Mouse (Mus musculus) WW6 (cell line): Measurements from ENCODE around the gene Cyp2d12.
"Not testable (repeated sequence)": the region's sequence is repeated elsewhere in the genome, so short reads cannot be mapped to it uniquely, and the experiment has no call there.

ENCODE experiments used
- DNase-seq: peaks from one replicate; pipeline ENCODE4 v3.0.0-alpha.2; 2013; ENCODE audit warnings: low read depth, low spot score

The Cyp2d12 gene

DNA sequence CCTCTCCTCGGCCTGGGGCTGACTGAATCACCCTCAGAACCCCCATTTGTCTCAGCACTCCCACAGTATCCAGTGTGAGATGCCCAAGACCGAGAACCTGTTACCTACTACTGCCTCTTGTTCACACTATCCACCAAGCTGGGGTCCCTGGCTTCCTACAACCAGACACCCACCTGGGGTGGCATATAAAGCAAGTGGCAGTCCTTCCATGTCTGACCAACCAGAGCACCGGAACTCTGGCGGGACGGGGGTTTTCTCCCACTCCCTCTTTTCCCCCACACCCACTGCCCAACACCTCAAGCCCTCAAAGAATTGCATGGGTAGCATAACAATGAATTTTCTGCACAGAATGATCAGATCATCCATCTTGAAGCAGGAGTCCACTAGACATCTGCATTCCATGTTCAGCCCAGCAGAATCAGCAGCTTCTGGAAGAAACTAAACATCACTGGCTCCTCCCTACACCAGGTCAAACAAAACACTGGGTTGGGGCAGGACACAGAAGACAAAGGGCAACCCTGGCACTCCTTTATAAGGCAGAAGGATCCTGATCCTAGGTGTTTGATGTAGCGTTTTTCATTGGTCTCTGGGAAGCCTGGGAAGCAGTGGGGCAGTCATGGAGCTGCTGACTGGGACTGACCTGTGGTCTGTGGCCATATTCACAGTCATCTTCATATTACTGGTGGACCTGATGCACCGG lies at the start of gene Cyp2d12:
Cyp2d12 (plus strand) TSS at position 542 of the 700 bp plus-strand sequence.
- DNase-seq = no peak

DNA sequence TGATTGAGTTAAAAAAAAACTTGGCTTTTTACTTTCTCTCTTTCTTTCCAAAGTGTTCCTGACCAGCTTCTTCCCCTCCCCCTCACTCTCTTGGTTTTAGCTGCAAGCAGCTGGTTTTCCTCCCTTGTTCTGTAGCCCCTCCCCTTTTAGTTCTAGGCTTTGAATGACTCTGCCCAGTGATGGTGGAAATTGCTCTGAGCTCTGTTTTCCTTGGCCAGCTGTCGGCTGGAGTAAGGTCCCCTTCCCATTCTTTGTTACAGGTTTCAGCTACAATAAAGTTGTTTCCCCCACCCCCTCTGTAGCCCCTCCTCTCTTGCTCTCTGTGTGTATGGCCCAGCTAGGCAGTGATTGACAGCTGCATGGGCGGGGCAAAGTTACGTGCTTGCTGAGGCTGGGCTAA lies 47.9 kb upstream of the Cyp2d12 start:
- no peak for DNase-seq

DNA sequence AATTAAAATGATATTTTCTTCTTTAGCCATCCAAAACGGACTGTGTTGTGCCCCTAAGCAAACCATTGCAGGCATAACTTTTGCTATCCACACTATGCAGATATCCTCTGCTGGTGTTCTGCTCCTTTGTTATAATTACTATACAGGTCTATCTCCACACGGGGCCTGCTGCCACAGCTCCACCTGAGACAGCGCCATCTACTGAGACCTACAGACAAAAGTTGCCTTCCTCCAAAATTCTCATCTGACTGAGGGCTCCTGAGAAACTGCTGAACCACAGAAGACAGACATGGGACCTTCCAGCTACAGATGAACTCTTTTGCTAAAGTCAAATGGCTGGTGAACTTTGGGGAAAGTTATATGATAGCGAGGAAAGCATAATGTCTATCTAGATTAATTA lies 47.1 kb upstream of the Cyp2d12 start:
- DNase-seq = not testable (repeated sequence)

DNA sequence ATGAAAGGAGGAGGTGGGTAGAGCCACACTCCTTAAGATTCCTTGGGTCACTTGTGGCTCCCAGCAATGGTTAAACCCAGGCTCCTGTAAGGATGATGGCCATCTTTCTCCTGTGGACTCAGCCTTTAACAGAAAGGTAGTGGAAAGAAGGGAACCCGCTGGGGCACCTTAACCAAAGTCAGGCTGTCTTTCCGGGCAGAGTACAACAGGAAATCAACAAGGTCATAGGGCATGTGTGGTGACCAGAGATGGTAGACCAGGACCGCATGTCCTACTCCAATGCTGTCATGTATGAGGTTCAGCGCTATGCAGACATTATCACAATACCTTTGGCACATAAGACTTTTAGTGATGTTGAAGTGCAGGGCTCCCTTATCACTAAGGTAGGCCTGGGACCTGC lies 45.4 kb upstream of the Cyp2d12 start:
- DNase-seq = not testable (repeated sequence)

DNA sequence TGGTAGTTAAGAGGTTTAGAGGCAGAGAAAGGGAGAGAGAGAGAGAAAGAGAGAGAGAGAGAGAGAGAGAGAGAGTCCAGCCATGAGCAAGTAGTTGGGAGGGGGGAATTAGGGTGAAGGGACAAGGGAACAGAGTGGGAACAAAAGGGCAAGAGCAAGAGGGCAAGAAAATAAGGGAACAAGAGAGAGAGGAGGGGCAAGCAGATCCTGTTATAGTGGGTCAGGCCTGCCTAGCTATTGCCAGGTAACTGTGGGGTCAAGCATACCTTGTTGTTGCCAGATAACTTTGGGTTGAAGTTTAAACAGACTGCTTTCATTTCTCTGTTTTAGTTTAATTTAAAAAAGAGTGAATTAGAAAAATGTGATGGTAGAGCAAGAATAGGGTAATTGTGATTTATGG lies 44.4 kb upstream of the Cyp2d12 start:
- not testable (repeated sequence) for DNase-seq

DNA sequence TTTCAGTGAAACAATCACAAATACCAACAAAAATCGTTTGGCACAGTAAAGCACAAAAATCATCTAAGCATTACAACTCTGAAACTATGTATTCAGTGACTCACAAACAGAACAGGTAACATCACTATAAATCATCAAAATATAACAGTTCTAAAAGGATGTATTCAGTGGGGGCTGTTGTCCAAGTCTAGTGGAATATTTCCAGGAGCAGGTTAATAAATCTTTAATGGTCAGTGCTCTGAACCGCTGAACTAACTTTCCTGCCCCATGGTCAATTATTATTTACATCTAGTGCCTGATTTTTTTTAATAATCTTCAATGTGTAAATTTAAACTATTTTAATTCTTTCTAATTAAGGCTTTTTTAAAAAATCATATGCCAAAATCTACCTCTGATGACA lies 42.8 kb upstream of the Cyp2d12 start:
- not testable (repeated sequence) for DNase-seq

DNA sequence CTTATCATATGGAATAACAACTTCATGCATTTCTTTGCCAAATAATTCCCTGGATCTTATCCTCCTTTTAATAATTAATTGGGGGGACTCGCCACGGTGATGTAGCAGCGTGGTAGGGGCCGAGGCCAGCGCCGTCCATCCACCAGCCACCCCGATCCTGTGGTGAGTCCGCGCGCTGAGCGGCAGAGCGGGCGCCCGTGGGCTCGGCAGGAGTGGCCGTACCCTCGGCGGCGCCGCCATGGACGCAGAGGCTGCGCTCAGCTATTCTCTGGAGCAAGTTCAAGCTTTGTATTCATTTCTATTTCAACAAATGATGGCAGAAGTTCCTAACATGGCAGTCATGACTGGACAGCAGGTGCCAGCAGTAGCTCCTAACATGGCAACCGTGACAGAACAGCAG lies 38.7 kb upstream of the Cyp2d12 start:
- DNase-seq = not testable (repeated sequence)

DNA sequence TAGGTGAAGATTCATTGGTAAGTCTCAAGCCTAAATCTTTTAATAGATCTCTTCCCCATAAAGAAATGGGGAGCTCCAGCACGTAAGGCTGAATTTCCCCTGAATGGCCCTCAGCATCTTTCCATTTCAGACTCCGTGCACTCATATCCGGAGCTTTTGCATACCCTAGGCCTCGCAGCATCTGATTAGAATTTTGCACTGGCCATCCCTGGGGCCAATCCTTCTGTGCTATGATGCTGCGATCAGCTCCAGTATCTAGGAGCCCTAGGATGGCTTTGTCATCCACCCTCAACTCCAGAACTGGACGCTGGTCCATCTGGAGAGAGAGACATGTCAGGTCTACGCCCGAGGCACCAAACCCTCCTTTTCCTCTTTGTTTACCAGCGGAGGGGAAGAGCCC lies 27.5 kb upstream of the Cyp2d12 start:
- DNase-seq = not testable (repeated sequence)

DNA sequence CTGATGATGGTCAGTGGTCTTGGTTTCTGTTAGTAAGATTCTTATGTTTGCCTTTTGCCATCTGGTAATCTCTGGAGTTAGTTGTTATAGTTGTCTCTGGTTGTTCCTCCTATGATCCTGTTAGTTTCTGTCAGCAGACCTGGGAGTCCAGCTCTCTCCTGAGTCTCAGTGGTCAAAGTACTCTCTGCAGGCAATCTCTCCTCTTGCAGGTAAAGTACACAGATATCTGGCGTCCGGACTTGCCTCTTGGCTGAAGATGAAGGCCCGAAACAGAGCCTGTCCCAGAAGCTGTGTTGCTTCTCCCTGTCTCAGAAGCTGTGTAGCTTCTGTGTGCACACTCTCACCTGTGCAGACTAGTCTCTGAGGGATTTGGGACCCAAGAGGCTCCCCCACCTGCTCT lies 22.2 kb upstream of the Cyp2d12 start:
- not testable (repeated sequence) for DNase-seq

DNA sequence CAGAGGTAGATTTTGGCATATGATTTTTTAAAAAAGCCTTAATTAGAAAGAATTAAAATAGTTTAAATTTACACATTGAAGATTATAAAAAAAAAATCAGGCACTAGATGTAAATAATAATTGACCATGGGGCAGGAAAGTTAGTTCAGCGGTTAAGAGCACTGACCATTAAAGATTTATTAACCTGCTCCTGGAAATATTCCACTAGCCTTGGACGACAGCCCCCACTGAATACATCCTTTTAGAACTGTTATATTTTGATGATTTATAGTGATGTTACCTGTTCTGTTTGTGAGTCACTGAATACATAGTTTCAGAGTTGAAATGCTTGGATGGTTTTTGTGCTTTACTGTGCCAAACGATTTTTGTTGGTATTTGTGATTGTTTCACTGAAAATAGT lies 11.9 kb upstream of the Cyp2d12 start:
- not testable (repeated sequence) for DNase-seq

DNA sequence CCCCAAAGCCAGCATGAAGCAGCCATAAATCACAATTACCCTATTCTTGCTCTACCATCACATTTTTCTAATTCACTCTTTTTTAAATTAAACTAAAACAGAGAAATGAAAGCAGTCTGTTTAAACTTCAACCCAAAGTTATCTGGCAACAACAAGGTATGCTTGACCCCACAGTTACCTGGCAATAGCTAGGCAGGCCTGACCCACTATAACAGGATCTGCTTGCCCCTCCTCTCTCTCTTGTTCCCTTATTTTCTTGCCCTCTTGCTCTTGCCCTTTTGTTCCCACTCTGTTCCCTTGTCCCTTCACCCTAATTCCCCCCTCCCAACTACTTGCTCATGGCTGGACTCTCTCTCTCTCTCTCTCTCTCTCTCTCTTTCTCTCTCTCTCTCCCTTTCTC lies 10.3 kb upstream of the Cyp2d12 start:
- not testable (repeated sequence) for DNase-seq

DNA sequence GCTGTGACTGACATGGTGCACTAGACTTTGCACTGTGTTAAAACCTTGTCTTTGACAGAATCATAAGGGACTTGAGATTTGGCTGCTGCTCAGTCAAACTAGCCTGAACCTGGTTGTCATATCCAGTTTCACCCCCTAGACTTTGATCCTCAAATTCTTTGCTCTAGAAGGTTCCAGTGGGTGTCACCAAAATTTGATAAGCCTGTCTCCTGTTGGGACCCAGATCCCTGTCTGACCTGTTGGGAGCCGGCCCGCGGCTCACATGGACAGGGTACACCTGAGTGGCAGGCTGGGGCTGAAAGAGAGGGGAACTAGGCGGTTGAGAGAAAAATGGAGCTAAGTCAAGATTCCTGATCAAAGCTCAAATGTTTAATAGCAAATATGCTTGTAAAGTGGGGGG lies 7.1 kb upstream of the Cyp2d12 start:
- not testable (repeated sequence) for DNase-seq

DNA sequence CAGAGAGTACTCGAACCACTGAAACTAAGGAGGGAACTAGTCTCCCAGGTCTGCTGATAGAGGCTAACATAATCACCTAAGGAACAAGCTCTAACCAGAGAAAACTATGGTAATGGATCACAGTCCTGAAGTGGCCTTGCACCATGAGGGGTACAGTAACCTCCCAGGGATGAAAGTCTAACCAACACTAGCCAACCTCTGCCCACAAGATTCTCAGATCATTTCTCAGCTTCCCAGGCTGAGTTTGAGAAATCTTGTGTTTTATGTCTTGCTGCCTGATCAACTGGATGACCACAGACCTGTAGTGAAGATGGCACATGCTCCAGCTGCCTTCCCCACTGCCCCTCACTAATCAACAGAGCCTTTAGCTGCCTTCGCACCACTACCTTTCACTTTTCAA lies 1.7 kb upstream of the Cyp2d12 start:
- not testable (repeated sequence) for DNase-seq

DNA sequence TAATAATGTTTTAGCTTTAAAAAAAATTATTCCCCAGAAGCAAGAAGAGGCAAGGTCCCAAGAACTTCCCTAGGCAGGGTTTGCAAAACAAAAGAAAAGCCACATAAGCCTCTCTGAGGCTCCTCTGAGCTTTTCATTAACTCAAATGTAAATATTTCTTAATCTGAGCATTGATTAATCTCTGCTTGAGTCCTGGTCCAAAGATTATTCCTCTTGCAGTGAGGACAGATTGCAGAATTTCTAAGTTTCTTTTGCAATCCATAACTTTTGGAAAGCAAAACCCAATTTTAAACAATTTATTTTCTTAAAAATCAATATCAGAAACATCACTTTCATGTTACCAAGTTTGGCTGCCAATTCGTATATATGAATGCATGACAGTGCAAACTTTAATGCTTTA lies 18.0 kb downstream of the Cyp2d12 start:
- DNase-seq = no peak

DNA sequence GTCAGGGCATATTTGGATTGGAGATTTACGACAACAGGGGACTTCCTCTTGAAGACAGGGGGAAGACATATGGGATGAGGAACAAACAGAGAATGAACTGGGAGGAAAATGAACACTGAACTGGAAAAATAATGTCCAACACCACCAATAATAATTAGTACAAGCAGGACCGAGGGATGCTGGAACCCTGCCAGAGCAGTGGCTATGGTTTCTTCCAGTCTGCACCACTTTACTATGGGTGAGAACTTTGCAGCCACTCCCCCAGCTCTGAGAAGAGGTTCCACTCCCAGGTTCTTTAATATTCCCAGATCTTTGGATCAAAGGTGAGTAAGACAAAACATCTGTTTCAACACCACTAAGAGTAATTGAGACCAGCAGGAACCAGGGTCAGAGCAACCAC lies 24.2 kb downstream of the Cyp2d12 start:
- DNase-seq = no peak

DNA sequence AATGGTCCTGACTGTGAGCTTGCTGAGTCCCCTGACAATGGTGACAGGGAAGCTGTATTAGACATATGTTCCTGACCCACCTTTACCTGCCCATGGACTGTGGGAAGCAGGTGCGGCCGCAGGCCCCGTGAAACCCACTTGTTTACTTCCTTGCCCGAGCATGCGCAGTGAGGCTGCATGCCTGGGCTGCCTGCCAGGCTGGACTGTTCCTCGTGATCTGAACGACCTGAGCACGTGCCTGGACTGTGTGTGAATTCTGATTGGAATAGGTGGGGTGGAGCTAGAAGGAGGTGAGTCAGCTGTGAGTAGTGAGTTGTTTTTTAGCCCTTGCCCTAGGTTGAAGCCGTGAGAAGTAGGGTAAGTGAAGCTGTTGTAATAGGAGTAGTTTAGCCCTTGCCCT lies 27.7 kb downstream of the Cyp2d12 start:
- DNase-seq = no peak
